Mouse (Mus musculus) liver, embryonic 11.5 days (tissue): ENCODE results near the gene Hsp90aa1. TPM values are rescaled to one million over a fixed set of nuclear protein-coding genes. Genes with fewer than 3 reads are reported as not detected.
"Not testable (repeated sequence)": the region's sequence is repeated elsewhere in the genome, so short reads cannot be mapped to it uniquely, and the experiment has no call there.

Experiments used
- ATAC-seq: fragments of 200-750 bp; cut with Nextera tagmentation; replicated peaks from 2 replicates; pipeline ENCODE4 v1.8.0; 2017; ENCODE audit warnings: moderate number of reproducible peaks, mild to moderate bottlenecking, moderate TSS enrichment, moderate library complexity; ENCODE audit not compliant: low FRiP score
- DNase-seq: peaks from one replicate; pipeline ENCODE4 v3.0.0-alpha.2; 2017; ENCODE audit warnings: low spot score
- H3K27ac ChIP-seq: fragments of 300-500 bp; sonication (generic); 2 replicates; pipeline ENCODE4 v1.5.1; 2014; ENCODE audit warnings: mild to moderate bottlenecking, low read depth, low read length, control low read depth
- H3K27me3 ChIP-seq: fragments of 300-500 bp; sonication (generic); replicated peaks from 2 replicates; pipeline ENCODE4 v1.6.1; 2014; ENCODE audit warnings: low read length, mixed read lengths; ENCODE audit not compliant: control insufficient read depth, insufficient read depth
- H3K36me3 ChIP-seq: fragments of 300-500 bp; sonication (generic); 2 replicates; pipeline ENCODE4 v1.6.1; 2014; ENCODE audit warnings: mild to moderate bottlenecking, low read length, moderate library complexity, mixed read lengths; ENCODE audit not compliant: control insufficient read depth, insufficient read depth
- H3K4me1 ChIP-seq: fragments of 300-500 bp; sonication (generic); replicated peaks from 2 replicates; pipeline ENCODE4 v1.6.1; 2014; ENCODE audit warnings: low read length, mixed read lengths; ENCODE audit not compliant: control insufficient read depth, insufficient read depth
- H3K4me2 ChIP-seq: fragments of 300-500 bp; sonication (generic); 2 replicates; pipeline ENCODE4 v1.6.1; 2014; ENCODE audit warnings: mild to moderate bottlenecking, control low read depth, moderate library complexity
- H3K4me3 ChIP-seq: fragments of 300-500 bp; sonication (generic); 2 replicates; pipeline ENCODE4 v1.5.1; 2014; ENCODE audit warnings: low read depth, low read length, control low read depth
- H3K9ac ChIP-seq: fragments of 300-500 bp; sonication (generic); 2 replicates; pipeline ENCODE4 v1.6.1; 2014; ENCODE audit warnings: low read depth, low read length, control low read depth
- H3K9me3 ChIP-seq: fragments of 300-500 bp; sonication (generic); 2 replicates; pipeline ENCODE4 v1.6.1; 2016; ENCODE audit warnings: low read length, inconsistent platforms, mixed read lengths; ENCODE audit not compliant: control insufficient read depth
- WGBS: fragments of 180-500 bp; shearing (Covaris S2); extraction: QIAGEN DNeasy Blood & Tissue Kit; methylation state at CpG from one replicate; pipeline ENCODE4 v1.1.7; 2014; 5-methylcytosine and 5-hydroxymethylcytosine counted together
- polyA plus RNA-seq: library from polyadenylated mRNA; unstranded; fragments of >200 nt; fragmentation: Nextera tagmentation; extraction: Ambion mirVana; gene quantifications from 2 replicates; pipeline ENCODE4 v1.2.1, GENCODE M21; 2014

The Hsp90aa1 gene
- polyA plus RNA-seq, 1 experiment from 2014 or later: 1,759 TPM

GRCm38 (mm10) chr12:110703682-110704081, 1.2 kb upstream of the Hsp90aa1 start:
- Histone ChIP-seq H3K4me2 (no peak overlapping the region), H3K4me3 (no peak overlapping the region), H3K9me3 (no peaks in the 10 kb centered on the region), H3K4me1 (peaks cover 28% of the 10 kb centered on the region), H3K36me3 (no peaks in the 10 kb centered on the region), H3K27ac (no peak overlapping the region), H3K9ac (no peak overlapping the region), H3K27me3 (no peaks in the 10 kb centered on the region)
- WGBS: 59% methylated on average over 7 of the region's 7 CpGs
- ATAC-seq (no peak), DNase-seq (no peak)

- Histone ChIP-seq H3K4me1 (peaks cover 35% of the 10 kb centered on the region), H3K4me3 (no peak overlapping the region), H3K9me3 (no peaks in the 10 kb centered on the region), H3K36me3 (no peaks in the 10 kb centered on the region), H3K9ac (no peak overlapping the region), H3K27me3 (no peaks in the 10 kb centered on the region), H3K27ac (no peak overlapping the region), H3K4me2 (peak overlapping the region; percentile 13; the same call in 1 of the 2 replicates)
- peak; percentile 78 for DNase-seq
- ATAC-seq: peak; percentile 30; the same call in 1 of the 2 replicates
- 30% methylated on average over 8 of the region's 8 CpGs for WGBS
Measured at GRCm38 (mm10) chr12:110703008-110703471, 512 bp upstream of the Hsp90aa1 start.

- not testable (repeated sequence) for H3K36me3 ChIP-seq, H3K9me3 ChIP-seq, DNase-seq, ATAC-seq, H3K27me3 ChIP-seq, H3K4me3 ChIP-seq
- H3K27ac ChIP-seq: peak overlapping the region; percentile 78
- H3K9ac ChIP-seq: peak overlapping the region; percentile 66
- WGBS: 14% methylated on average over 2 of the region's 3 CpGs
- peak overlapping the region; percentile 24; the same call in 1 of the 2 replicates for H3K4me2 ChIP-seq
- H3K4me1 ChIP-seq: peaks cover 46% of the 10 kb centered on the region
Measured at GRCm38 (mm10) chr12:110701363-110701762, 1.2 kb downstream of the Hsp90aa1 start.

- H3K27ac ChIP-seq: peak overlapping the region; percentile 78
- no peaks in the 10 kb centered on the region for H3K27me3 ChIP-seq
- H3K4me3 ChIP-seq: no peak overlapping the region
- peaks cover 46% of the 10 kb centered on the region for H3K4me1 ChIP-seq
- H3K9ac ChIP-seq: peak overlapping the region; percentile 66
- ATAC-seq (no peak), DNase-seq (no peak)
- peak overlapping the region; percentile 24; the same call in 1 of the 2 replicates for H3K4me2 ChIP-seq
- H3K9me3 ChIP-seq: no peaks in the 10 kb centered on the region
- 61% methylated on average over 2 of the region's 2 CpGs for WGBS
- H3K36me3 ChIP-seq: no peaks in the 10 kb centered on the region
Measured at GRCm38 (mm10) chr12:110700730-110701129, 1.8 kb downstream of the Hsp90aa1 start.

- peaks cover 10% of the 10 kb centered on the region for H3K36me3 ChIP-seq
- ATAC-seq: no peak
- peaks cover 54% of the 10 kb centered on the region for H3K4me1 ChIP-seq
- H3K4me3 ChIP-seq: peak overlapping the region; percentile 33
- WGBS: 26% methylated on average over 2 of the region's 2 CpGs
- H3K27ac ChIP-seq: peak overlapping the region; percentile 96
- peak overlapping the region; percentile 72 for H3K9ac ChIP-seq
- DNase-seq: no peak
- no peaks in the 10 kb centered on the region for H3K27me3 ChIP-seq
- H3K9me3 ChIP-seq: no peaks in the 10 kb centered on the region
- peak overlapping the region; percentile 73 for H3K4me2 ChIP-seq
Measured at GRCm38 (mm10) chr12:110699171-110699547, 3.4 kb downstream of the Hsp90aa1 start.

GRCm38 (mm10) chr12:110698523-110699170, 3.9 kb downstream of the Hsp90aa1 start:
- Histone ChIP-seq H3K36me3 (peaks cover 10% of the 10 kb centered on the region), H3K27me3 (no peaks in the 10 kb centered on the region), H3K9me3 (no peaks in the 10 kb centered on the region), H3K4me3 (peak overlapping the region; percentile 33), H3K9ac (peak overlapping the region; percentile 72), H3K4me1 (peaks cover 54% of the 10 kb centered on the region), H3K4me2 (peak overlapping the region; percentile 73), H3K27ac (peak overlapping the region; percentile 96)
- DNase-seq: peak; percentile 72
- WGBS: 15% methylated on average over 15 of the region's 15 CpGs
- peak; percentile 33 for ATAC-seq

GRCm38 (mm10) chr12:110698080-110698479, 4.4 kb downstream of the Hsp90aa1 start:
- Histone ChIP-seq H3K9ac (peak overlapping the region; percentile 72), H3K27ac (peak overlapping the region; percentile 96), H3K27me3 (no peaks in the 10 kb centered on the region), H3K9me3 (no peaks in the 10 kb centered on the region), H3K36me3 (peaks cover 13% of the 10 kb centered on the region), H3K4me2 (peak overlapping the region; percentile 73), H3K4me1 (peaks cover 54% of the 10 kb centered on the region), H3K4me3 (no peak overlapping the region)
- ATAC-seq (no peak), DNase-seq (no peak)
- WGBS: 41% methylated on average over 1 of the region's 1 CpGs

- no peak overlapping the region for H3K4me3 ChIP-seq
- peak overlapping the region; percentile 73 for H3K4me2 ChIP-seq
Measured at GRCm38 (mm10) chr12:110697457-110697856, 5.1 kb downstream of the Hsp90aa1 start.

GRCm38 (mm10) chr12:110696975-110697400, 5.5 kb downstream of the Hsp90aa1 start:
- DNase-seq: no peak
- no peaks in the 10 kb centered on the region for H3K27me3 ChIP-seq
- 43% methylated on average over 9 of the region's 9 CpGs for WGBS

More at GRCm38 (mm10) chr12:110697457-110697856, 5.1 kb downstream of the Hsp90aa1 start:
- DNase-seq (no peak), ATAC-seq (no peak)
- no peaks in the 10 kb centered on the region for H3K9me3 ChIP-seq
- WGBS: 41% methylated on average over 5 of the region's 5 CpGs
- H3K9ac ChIP-seq: peak overlapping the region; percentile 85
- H3K27ac ChIP-seq: peak overlapping the region; percentile 96
- no peaks in the 10 kb centered on the region for H3K27me3 ChIP-seq
- peaks cover 16% of the 10 kb centered on the region for H3K36me3 ChIP-seq
- H3K4me1 ChIP-seq: peaks cover 54% of the 10 kb centered on the region

More at GRCm38 (mm10) chr12:110696975-110697400, 5.5 kb downstream of the Hsp90aa1 start:
- Histone ChIP-seq H3K9ac (peak overlapping the region; percentile 85), H3K27ac (peak overlapping the region; percentile 96), H3K4me2 (peak overlapping the region; percentile 73), H3K4me1 (peaks cover 54% of the 10 kb centered on the region), H3K36me3 (peaks cover 16% of the 10 kb centered on the region), H3K9me3 (no peaks in the 10 kb centered on the region), H3K4me3 (peak overlapping the region; percentile 99)
- no peak for ATAC-seq
